Mouse (Mus musculus) forebrain, embryonic 11.5 days (tissue): ENCODE measurements around the gene Upf3a. TPM values are rescaled to one million over a fixed set of nuclear protein-coding genes. Genes with fewer than 3 reads are reported as not detected.
"Not testable (repeated sequence)": the region's sequence is repeated elsewhere in the genome, so short reads cannot be mapped to it uniquely, and the experiment has no call there.

Source experiments
- ATAC-seq: fragments of 200-750 bp; cut with Nextera tagmentation; replicated peaks from 2 replicates; pipeline ENCODE4 v1.8.0; 2017; ENCODE audit warnings: moderate TSS enrichment; ENCODE audit not compliant: low FRiP score
- DNase-seq: peaks from one replicate; pipeline ENCODE4 v3.0.0-alpha.2; 2017; ENCODE audit warnings: low spot score
- H3K27ac ChIP-seq: fragments of 300-500 bp; sonication (generic); 2 replicates; pipeline ENCODE4 v1.5.1; 2014; ENCODE audit warnings: low read depth, low read length
- H3K27me3 ChIP-seq: fragments of 300-500 bp; sonication (generic); 2 replicates; pipeline ENCODE4 v1.6.1; 2014; ENCODE audit warnings: mild to moderate bottlenecking, low read length, mixed read lengths; ENCODE audit not compliant: control insufficient read depth, insufficient read depth
- H3K36me3 ChIP-seq: fragments of 300-500 bp; sonication (generic); 2 replicates; pipeline ENCODE4 v1.6.1; 2014; ENCODE audit warnings: mild to moderate bottlenecking, low read length, moderate library complexity, mixed read lengths; ENCODE audit not compliant: control insufficient read depth, insufficient read depth
- H3K4me1 ChIP-seq: fragments of 300-500 bp; sonication (generic); replicated peaks from 2 replicates; pipeline ENCODE4 v1.6.1; 2014; ENCODE audit warnings: low read length, mixed read lengths; ENCODE audit not compliant: control insufficient read depth, insufficient read depth
- H3K4me2 ChIP-seq: fragments of 300-500 bp; sonication (generic); 2 replicates; pipeline ENCODE4 v1.6.1; 2014; ENCODE audit warnings: low read depth, mild to moderate bottlenecking, low read length, moderate library complexity, mixed read lengths; ENCODE audit not compliant: severe bottlenecking
- H3K4me3 ChIP-seq: fragments of 300-500 bp; sonication (generic); 2 replicates; pipeline ENCODE4 v1.5.1; 2014; ENCODE audit warnings: low read depth, low read length
- H3K9ac ChIP-seq: fragments of 300-500 bp; sonication (generic); 2 replicates; pipeline ENCODE4 v1.6.1; 2014; ENCODE audit warnings: low read length
- H3K9me3 ChIP-seq: fragments of 300-500 bp; sonication (generic); 2 replicates; pipeline ENCODE4 v1.6.1; 2016; ENCODE audit warnings: low read length, mixed read lengths; ENCODE audit not compliant: control insufficient read depth
- WGBS: fragments of 180-500 bp; shearing (Covaris S2); extraction: QIAGEN DNeasy Blood & Tissue Kit; methylation state at CpG from one replicate; pipeline ENCODE4 v1.1.7; 2014; 5-methylcytosine and 5-hydroxymethylcytosine counted together
- polyA plus RNA-seq: library from polyadenylated mRNA; unstranded; fragments of >200 nt; fragmentation: Nextera tagmentation; extraction: Ambion mirVana; gene quantifications from 2 replicates; pipeline ENCODE4 v1.2.1, GENCODE M21; 2014

Gene Upf3a
- polyA plus RNA-seq, 1 experiment from 2014 or later, result 42.9 TPM

GRCm38 (mm10) chr8:13799566-13799965 lies 14.2 kb downstream of the Upf3a start:
- H3K4me3 ChIP-seq, result no peak overlapping the region
- H3K9me3 ChIP-seq, result no peaks in the 10 kb centered on the region
- no peak for DNase-seq
- H3K27ac ChIP-seq, result no peak overlapping the region
- H3K4me1 ChIP-seq, result no peaks in the 10 kb centered on the region
- peaks cover 6% of the 10 kb centered on the region; the same call in 1 of the 2 replicates for H3K36me3 ChIP-seq
- H3K4me2 ChIP-seq, result no peak overlapping the region
- H3K27me3 ChIP-seq, result no peaks in the 10 kb centered on the region
- ATAC-seq, result no peak
- no peak overlapping the region for H3K9ac ChIP-seq
- 95% methylated on average over 5 of the region's 5 CpGs for WGBS

GRCm38 (mm10) chr8:13828598-13829172 lies 43.3 kb downstream of the Upf3a start:
- H3K27me3 ChIP-seq, result no peaks in the 10 kb centered on the region
- H3K27ac ChIP-seq, result no peak overlapping the region
- no peak overlapping the region for H3K9ac ChIP-seq
- H3K4me1 ChIP-seq, result no peaks in the 10 kb centered on the region
- no peak overlapping the region for H3K4me3 ChIP-seq
- no peak overlapping the region for H3K4me2 ChIP-seq
- no peak for ATAC-seq
- H3K9me3 ChIP-seq, result no peaks in the 10 kb centered on the region
- 81% methylated on average over 7 of the region's 7 CpGs for WGBS
- DNase-seq, result no peak
- H3K36me3 ChIP-seq, result no peaks in the 10 kb centered on the region

GRCm38 (mm10) chr8:13838289-13838688 lies 52.9 kb downstream of the Upf3a start, which contains the start of gene AF366264:
Gene AF366264, minus strand, starts transcription at chr8:13838389.
- ATAC-seq, H3K9me3 ChIP-seq, H3K4me2 ChIP-seq, H3K27me3 ChIP-seq, H3K27ac ChIP-seq, DNase-seq, H3K4me3 ChIP-seq, H3K9ac ChIP-seq, H3K36me3 ChIP-seq, H3K4me1 ChIP-seq: not testable (repeated sequence)
- WGBS, result 89% methylated on average over 5 of the region's 5 CpGs

- ATAC-seq, result not testable (repeated sequence)
These were observed 57.9 kb downstream of the Upf3a start for GRCm38 (mm10) chr8:13843286-13843685.

More at GRCm38 (mm10) chr8:13843286-13843685, 57.9 kb downstream of the Upf3a start:
- H3K36me3 ChIP-seq, H3K27me3 ChIP-seq, H3K4me3 ChIP-seq, H3K9ac ChIP-seq, DNase-seq, H3K4me1 ChIP-seq, H3K9me3 ChIP-seq, H3K27ac ChIP-seq, H3K4me2 ChIP-seq: not testable (repeated sequence)
- 83% methylated on average over 1 of the region's 1 CpGs for WGBS

Other genes with a start within 250 kb of the Upf3a start
- gene 1700029H14Rik, start 223.2 kb upstream of the Upf3a start, polyA plus RNA-seq, result not detected in 2 replicates
- 28.0 and 28.6 TPM in 2 replicates for gene Rasa3, start 108.0 kb upstream of the Upf3a start, polyA plus RNA-seq
- 0.96 and 1.3 TPM in 2 replicates for gene Cfap97d2, start 79.7 kb upstream of the Upf3a start, polyA plus RNA-seq
- 245 and 247 TPM in 2 replicates for gene Cdc16, start 27.9 kb upstream of the Upf3a start, polyA plus RNA-seq
- not detected in 2 replicates for gene AF366264, start 52.8 kb downstream of the Upf3a start, polyA plus RNA-seq
- gene Champ1, start 84.0 kb downstream of the Upf3a start, polyA plus RNA-seq, result 57.4 and 60.2 TPM in 2 replicates
- gene Coprs, start 104.7 kb downstream of the Upf3a start, polyA plus RNA-seq, result 68.2 and 74.4 TPM in 2 replicates